Mouse (Mus musculus): ENCODE measurements around the gene Ccdc92b.
A peak's percentile ranks its signal among the peaks of the same experiment; 100 is the strongest.
"Not testable (repeated sequence)": the region's sequence is repeated elsewhere in the genome, so short reads cannot be mapped to it uniquely, and the experiment has no call there.

Ccdc92b gene

GRCm38 (mm10) chr11:74619201-74619955 is at the start of gene Ccdc92b:
Gene Ccdc92b, plus strand, starts transcription at chr11:74619605.
- peak; percentile 73 for DNase-seq

GRCm38 (mm10) chr11:74569735-74570134 is 49.7 kb upstream of the Ccdc92b start:
- no peak for DNase-seq

GRCm38 (mm10) chr11:74572459-74573061 is 46.8 kb upstream of the Ccdc92b start:
- no peak for DNase-seq

GRCm38 (mm10) chr11:74574768-74575434 is 44.5 kb upstream of the Ccdc92b start:
- DNase-seq = no peak

GRCm38 (mm10) chr11:74575940-74576339 is 43.5 kb upstream of the Ccdc92b start:
- DNase-seq = no peak

GRCm38 (mm10) chr11:74577068-74577467 is 42.3 kb upstream of the Ccdc92b start:
- no peak for DNase-seq

GRCm38 (mm10) chr11:74581333-74581732 is 38.1 kb upstream of the Ccdc92b start:
- not testable (repeated sequence) for DNase-seq

- DNase-seq = no peak
These were observed 36.9 kb upstream of the Ccdc92b start for GRCm38 (mm10) chr11:74582464-74582863.

GRCm38 (mm10) chr11:74583824-74584349 is 35.5 kb upstream of the Ccdc92b start:
- DNase-seq = no peak

- no peak for DNase-seq
These were observed 34.3 kb upstream of the Ccdc92b start for GRCm38 (mm10) chr11:74584946-74585723.

- DNase-seq = no peak
These were observed 33.0 kb upstream of the Ccdc92b start for GRCm38 (mm10) chr11:74586401-74586800.

GRCm38 (mm10) chr11:74589401-74590238 is 29.8 kb upstream of the Ccdc92b start:
- peak; percentile 71 for DNase-seq

- DNase-seq = no peak
These were observed 29.2 kb upstream of the Ccdc92b start for GRCm38 (mm10) chr11:74590239-74590596.

GRCm38 (mm10) chr11:74590691-74591090 is 28.7 kb upstream of the Ccdc92b start:
- no peak for DNase-seq

- DNase-seq = no peak
These were observed 27.2 kb upstream of the Ccdc92b start for GRCm38 (mm10) chr11:74592246-74592645.

- no peak for DNase-seq
These were observed 22.0 kb upstream of the Ccdc92b start for GRCm38 (mm10) chr11:74597283-74597989.

GRCm38 (mm10) chr11:74597990-74598337 is 21.4 kb upstream of the Ccdc92b start:
- no peak for DNase-seq

GRCm38 (mm10) chr11:74602286-74602685 is 17.1 kb upstream of the Ccdc92b start:
- no peak for DNase-seq

- DNase-seq = no peak
These were observed 9.3 kb upstream of the Ccdc92b start for GRCm38 (mm10) chr11:74610068-74610467.

GRCm38 (mm10) chr11:74610545-74611176 is 8.7 kb upstream of the Ccdc92b start, which contains the start of gene Rap1gap2:
Gene Rap1gap2, minus strand, starts transcription at chr11:74610915.
- peak; percentile 23 for DNase-seq

- no peak for DNase-seq
These were observed 8.0 kb upstream of the Ccdc92b start for GRCm38 (mm10) chr11:74611437-74611836.
